Mouse (Mus musculus) ovary, postnatal 36 days (tissue): ENCODE measurements at regions not wholly inside any gene's neighbourhood (a gene's known extent, or its start where the extent isn't known, plus 50 kb on each side); places are given as distances from the start of the nearest gene placed in this dataset.
"Not testable (repeated sequence)": the region's sequence is repeated elsewhere in the genome, so short reads cannot be mapped to it uniquely, and the experiment has no call there.

Experiments used
- DNase-seq: peaks from one replicate; pipeline ENCODE4 v3.0.0; 2022; ENCODE audit warnings: low spot score, mixed read lengths

GRCm38 (mm10) chr17:4553026-4553425, 441.1 kb upstream of the Arid1b start:
- not testable (repeated sequence) for DNase-seq

GRCm38 (mm10) chr17:4563641-4564040, 430.5 kb upstream of the Arid1b start:
- no peak for DNase-seq

- no peak for DNase-seq
Measured at GRCm38 (mm10) chr17:4576883-4577282, 417.2 kb upstream of the Arid1b start.

GRCm38 (mm10) chr17:4581851-4582250, 412.3 kb upstream of the Arid1b start:
- DNase-seq, result no peak

- DNase-seq, result no peak
Measured at GRCm38 (mm10) chr17:4610481-4610880, 383.7 kb upstream of the Arid1b start.

GRCm38 (mm10) chr17:4610993-4611392, 383.1 kb upstream of the Arid1b start:
- DNase-seq, result no peak

GRCm38 (mm10) chr17:4611711-4612110, 382.4 kb upstream of the Arid1b start:
- DNase-seq, result no peak

GRCm38 (mm10) chr17:4612136-4612535, 382.0 kb upstream of the Arid1b start:
- no peak for DNase-seq

- DNase-seq, result no peak
Measured at GRCm38 (mm10) chr17:4612741-4613140, 381.4 kb upstream of the Arid1b start.

- no peak for DNase-seq
Measured at GRCm38 (mm10) chr17:4620361-4620760, 373.8 kb upstream of the Arid1b start.

- not testable (repeated sequence) for DNase-seq
Measured at GRCm38 (mm10) chr17:4626126-4626525, 368.0 kb upstream of the Arid1b start.

GRCm38 (mm10) chr17:4627542-4627941, 366.6 kb upstream of the Arid1b start:
- no peak for DNase-seq

GRCm38 (mm10) chr17:4631122-4631521, 363.0 kb upstream of the Arid1b start:
- DNase-seq, result no peak

GRCm38 (mm10) chr17:4632506-4632905, 361.6 kb upstream of the Arid1b start:
- no peak for DNase-seq

- no peak for DNase-seq
Measured at GRCm38 (mm10) chr17:4633771-4634170, 360.4 kb upstream of the Arid1b start.

GRCm38 (mm10) chr17:4636796-4637353, 357.3 kb upstream of the Arid1b start:
- DNase-seq, result peak; percentile 8

- DNase-seq, result no peak
Measured at GRCm38 (mm10) chr17:4639531-4639930, 354.6 kb upstream of the Arid1b start.

- DNase-seq, result peak; percentile 21
Measured at GRCm38 (mm10) chr17:4640555-4640954, 353.6 kb upstream of the Arid1b start.

GRCm38 (mm10) chr17:4641166-4641565, 353.0 kb upstream of the Arid1b start:
- DNase-seq, result no peak

GRCm38 (mm10) chr17:4642046-4642445, 352.1 kb upstream of the Arid1b start:
- DNase-seq, result no peak

GRCm38 (mm10) chr17:4643343-4643742, 350.8 kb upstream of the Arid1b start:
- no peak for DNase-seq

GRCm38 (mm10) chr17:4648603-4649002, 345.5 kb upstream of the Arid1b start:
- no peak for DNase-seq

- DNase-seq, result no peak
Measured at GRCm38 (mm10) chr17:4654221-4654620, 339.9 kb upstream of the Arid1b start.

- no peak for DNase-seq
Measured at GRCm38 (mm10) chr17:4661996-4662395, 332.1 kb upstream of the Arid1b start.

- no peak for DNase-seq
Measured at GRCm38 (mm10) chr17:4668511-4668910, 325.6 kb upstream of the Arid1b start.
